Mouse (Mus musculus) cerebellum, adult (tissue): ENCODE measurements around the gene Wnt7b.

ENCODE experiments used
- ATAC-seq: cut with Nextera tagmentation; 2 replicates; pipeline ENCODE4 v1.9.2; 2017; ENCODE audit warnings: mild to moderate bottlenecking, moderate library complexity, mixed read lengths; ENCODE audit not compliant: insufficient number of reproducible peaks, low FRiP score, low TSS enrichment

Wnt7b gene

GRCm38 (mm10) chr15:85523173-85523991, 58.9 kb downstream of the Wnt7b start:
- peak; percentile 56; the same call in 1 of the 2 replicates for ATAC-seq

- ATAC-seq, result no peak
Observed at GRCm38 (mm10) chr15:85519438-85519837, 62.8 kb downstream of the Wnt7b start.

- ATAC-seq, result no peak
Observed at GRCm38 (mm10) chr15:85507370-85508014, 74.8 kb downstream of the Wnt7b start.

DNA sequence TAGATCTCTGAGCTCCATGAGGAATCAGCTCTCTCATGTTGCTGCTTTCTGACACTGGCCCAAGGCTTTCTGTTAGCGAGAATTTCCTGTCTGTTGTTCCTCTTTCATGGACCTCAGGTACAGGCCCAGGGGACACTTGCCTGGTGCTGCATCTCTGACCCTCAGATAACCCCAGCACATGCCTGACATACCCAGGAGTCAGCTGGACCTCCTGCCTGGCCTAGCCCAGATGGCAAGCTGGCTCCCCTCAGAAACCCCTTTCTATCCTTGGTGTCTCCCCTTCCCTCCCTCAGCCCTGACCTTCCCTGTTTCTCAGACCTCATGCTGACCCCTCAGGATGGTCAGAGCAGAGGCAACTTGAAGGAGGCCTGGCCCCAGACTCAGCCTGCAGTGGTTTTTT, 75.6 kb downstream of the Wnt7b start:
- ATAC-seq, result no peak

DNA sequence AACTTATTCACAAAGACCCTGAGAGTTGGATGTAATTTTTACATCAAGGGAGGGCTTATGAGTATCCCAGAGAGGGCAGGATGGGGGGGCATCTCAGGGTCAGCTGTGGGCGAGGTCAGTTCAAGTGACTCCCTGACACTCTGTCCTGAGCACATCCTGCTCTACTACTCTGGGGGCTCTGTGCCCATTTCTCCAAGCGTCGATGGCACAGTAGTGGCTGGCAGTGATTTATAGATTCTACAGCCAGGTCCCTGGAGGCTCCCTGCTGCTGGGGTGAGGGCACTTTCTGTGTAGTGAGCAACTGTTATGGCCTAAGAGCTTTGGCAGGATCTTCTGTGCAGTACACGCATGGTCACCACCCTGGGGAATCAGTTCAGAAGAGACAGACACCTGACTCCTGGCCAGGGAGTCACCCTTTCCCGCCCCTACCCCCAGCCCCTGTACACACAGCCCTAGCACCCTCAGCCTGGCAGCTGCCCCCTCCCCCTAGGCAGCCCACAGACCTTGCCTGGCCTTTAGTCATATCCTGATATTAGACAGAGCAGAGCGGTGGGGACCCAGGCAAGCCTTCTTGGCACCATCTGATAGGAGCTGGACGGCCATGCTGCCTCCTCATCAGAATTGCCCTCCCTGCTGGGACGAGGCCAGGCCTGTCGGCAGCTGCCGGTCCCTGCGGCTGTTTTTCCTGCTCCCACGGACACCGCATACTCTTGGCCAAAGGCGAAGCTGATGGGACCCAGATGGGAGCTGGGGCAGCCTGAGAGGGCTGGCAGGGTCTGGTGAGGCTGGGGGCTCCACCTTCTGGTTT, 77.0 kb downstream of the Wnt7b start:
- no peak for ATAC-seq

GRCm38 (mm10) chr15:85503127-85503526, 79.1 kb downstream of the Wnt7b start, which contains the start of gene 7530416G11Rik:
Gene 7530416G11Rik (minus strand): TSS chr15:85503227.
- no peak for ATAC-seq

DNA sequence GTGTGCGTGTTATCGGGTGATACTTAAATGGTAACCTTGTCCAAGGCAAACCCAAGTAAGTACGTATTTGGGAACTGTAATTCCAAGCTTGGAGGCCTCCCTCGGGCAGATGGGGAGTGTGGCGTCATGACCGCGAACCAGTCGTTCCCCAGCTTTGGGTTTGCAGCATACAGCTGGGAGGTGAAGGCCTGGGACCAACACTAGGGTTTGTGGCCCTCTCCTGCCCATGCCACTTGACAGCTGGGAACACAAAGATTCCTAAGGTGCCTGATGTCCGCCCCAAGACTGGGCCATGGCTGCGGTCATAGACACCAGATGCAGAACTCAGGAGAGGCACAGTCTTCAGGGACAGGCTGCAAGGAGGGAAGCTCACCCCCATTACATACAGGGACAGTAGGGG, 82.0 kb downstream of the Wnt7b start:
- ATAC-seq, result no peak

DNA sequence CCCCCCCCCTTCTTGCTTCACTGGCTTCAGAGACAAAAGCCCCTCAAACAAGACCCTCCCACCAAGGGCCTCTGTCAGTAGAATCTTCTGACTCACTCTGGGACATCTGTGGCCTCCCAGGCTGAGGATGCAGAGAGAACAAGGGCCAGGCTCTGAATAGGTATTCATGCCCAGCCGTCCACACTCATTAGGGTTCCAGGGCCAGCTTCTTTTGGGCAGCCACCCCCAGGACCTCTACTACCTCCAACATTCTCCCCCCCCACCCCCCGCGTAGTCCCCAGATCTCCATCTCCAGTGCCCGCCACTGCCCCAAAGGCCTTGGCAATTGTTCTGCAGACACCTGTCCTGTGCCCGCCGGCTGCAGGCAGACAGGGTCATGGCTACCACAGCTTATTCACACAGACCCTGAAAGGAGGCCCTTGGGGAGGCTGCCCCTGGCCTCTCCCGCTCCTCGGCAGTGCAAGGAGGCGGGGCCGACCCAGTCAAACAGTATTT, 84.2 kb downstream of the Wnt7b start:
- ATAC-seq, result no peak

DNA sequence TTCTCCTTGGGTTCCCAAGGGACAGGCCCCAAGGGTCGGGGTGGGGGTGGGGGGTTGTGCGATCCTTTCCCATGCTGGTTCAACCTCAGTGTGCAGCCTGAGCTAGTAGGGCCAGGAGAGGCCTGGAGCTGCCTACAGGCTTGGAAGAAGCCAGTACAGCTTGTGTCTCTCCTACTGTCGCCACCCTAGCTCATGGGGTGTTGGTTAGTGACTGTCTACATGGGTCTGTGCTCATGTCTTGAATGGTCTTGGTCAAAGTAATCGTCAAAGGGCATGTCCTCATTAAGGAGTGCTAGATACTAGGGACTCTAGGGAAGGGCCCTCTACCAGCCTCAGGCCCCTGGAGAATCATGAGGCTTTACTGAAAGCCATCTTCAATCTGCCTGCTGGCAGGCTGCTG, 84.7 kb downstream of the Wnt7b start:
- no peak for ATAC-seq

- 0 out of 2 replicates have a peak, but pooled peaks have one; percentile 45 for ATAC-seq
Observed at GRCm38 (mm10) chr15:85494163-85494621, 88.1 kb downstream of the Wnt7b start.

DNA sequence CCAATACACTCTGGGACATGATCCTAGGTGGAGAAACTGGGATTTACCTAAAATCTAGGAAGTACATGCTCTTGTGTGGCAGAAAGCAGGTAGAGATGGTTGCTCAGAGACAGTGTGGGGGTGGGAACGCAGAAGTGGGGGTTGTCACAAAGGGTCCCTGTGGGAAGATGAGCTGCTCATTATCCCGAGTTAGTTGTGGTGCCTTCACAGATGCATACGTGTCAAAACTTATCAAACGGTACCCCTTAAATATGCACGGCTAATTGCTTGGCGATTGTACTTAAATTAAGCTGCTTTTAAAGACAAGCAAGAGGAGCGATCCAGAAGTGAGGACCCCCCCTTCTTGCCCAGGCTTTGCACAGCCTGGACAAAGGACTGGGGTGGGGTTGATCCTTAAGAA, 92.5 kb downstream of the Wnt7b start:
- no peak for ATAC-seq

- no peak for ATAC-seq
Observed at GRCm38 (mm10) chr15:85488900-85489299, 93.4 kb downstream of the Wnt7b start.
